Mouse (Mus musculus): ENCODE measurements at regions not wholly inside any gene's neighbourhood (a gene's known extent, or its start where the extent isn't known, plus 50 kb on each side); places are given as distances from the start of the nearest gene placed in this dataset.

- TF ChIP-seq GATA1 (IDR thresholded peaks at IDR 0.05; ENCODE audit: borderline replicate concordance, low read length) (no peak), FLI1 (IDR thresholded peaks at IDR 0.05; ENCODE audit: low read length) (no peak)
Measured at GRCm38 (mm10) chr16:24229002-24229607, 164.2 kb upstream of the Lpp start.
